Mouse (Mus musculus): ENCODE data around the gene Rdh9.

GRCm38 (mm10) chr10:127800891-127801290 is 24.7 kb downstream of the Rdh9 start, which contains the start of gene Rdh16:
- TF ChIP-seq POLR2A (IDR thresholded peaks at IDR 0.05; ENCODE audit: control insufficient read depth, low read depth, low read length) (no peak), CTCF (IDR thresholded peaks at IDR 0.05; ENCODE audit: control insufficient read depth, insufficient read depth, insufficient replicate concordance, low read depth, low read length) (no peak)

All from testis, adult 2 months (tissue).